Mouse (Mus musculus) retina, adult 2 months (tissue): Measurements from ENCODE around the gene Scgb1a1.

Experiments used
- DNase-seq: peaks from one replicate; pipeline ENCODE4 v3.0.0-alpha.2; 2012; ENCODE audit warnings: low read depth, low spot score

The Scgb1a1 gene

GRCm38 (mm10) chr19:9043123-9043522 lies 44.6 kb downstream of the Scgb1a1 start:
- no peak for DNase-seq

- no peak for DNase-seq
Measured at GRCm38 (mm10) chr19:9041074-9041473, 46.7 kb downstream of the Scgb1a1 start.

GRCm38 (mm10) chr19:9040649-9041048 lies 47.1 kb downstream of the Scgb1a1 start:
- no peak for DNase-seq

- DNase-seq: no peak
Measured at GRCm38 (mm10) chr19:9039928-9040327, 47.8 kb downstream of the Scgb1a1 start.

GRCm38 (mm10) chr19:9039266-9039665 lies 48.5 kb downstream of the Scgb1a1 start:
- DNase-seq: no peak

GRCm38 (mm10) chr19:9038136-9038535 lies 49.6 kb downstream of the Scgb1a1 start:
- no peak for DNase-seq

GRCm38 (mm10) chr19:9035101-9035500 lies 52.7 kb downstream of the Scgb1a1 start:
- DNase-seq: no peak

- DNase-seq: no peak
Measured at GRCm38 (mm10) chr19:9034480-9034879, 53.3 kb downstream of the Scgb1a1 start.
